Mouse (Mus musculus): ENCODE measurements at regions not wholly inside any gene's neighbourhood (a gene's known extent, or its start where the extent isn't known, plus 50 kb on each side); places are given as distances from the start of the nearest gene placed in this dataset.

DNA sequence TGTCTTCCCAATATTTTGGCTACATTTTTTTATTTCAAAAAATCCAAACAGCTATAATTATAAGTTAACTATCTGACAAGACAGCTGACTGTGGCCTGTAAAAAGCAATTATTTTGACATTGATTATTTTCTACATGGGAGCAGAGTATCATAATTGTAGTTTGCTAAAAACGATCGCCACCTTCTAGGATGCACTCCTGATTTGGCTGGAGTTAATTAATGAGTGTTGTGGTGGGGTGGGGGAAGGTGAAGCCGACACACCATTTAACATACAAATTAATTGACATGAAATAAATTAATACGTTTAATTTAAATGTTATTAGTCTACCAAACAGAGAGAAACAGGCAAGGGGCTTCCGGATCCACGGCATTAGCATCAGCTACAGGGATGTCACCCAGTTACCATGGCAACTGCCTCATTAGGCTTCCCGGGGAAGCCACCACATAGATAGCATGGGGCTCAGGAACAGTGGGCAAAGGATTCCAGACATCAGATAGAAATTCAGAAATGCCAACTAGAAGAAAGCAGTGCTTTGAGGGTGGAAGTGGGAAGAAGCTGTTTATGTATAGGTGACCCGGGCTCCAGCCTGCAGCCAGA is 255.9 kb downstream of the Prdm2 start:
- DNase-seq (ENCODE audit: low read depth), result no peak

DNA sequence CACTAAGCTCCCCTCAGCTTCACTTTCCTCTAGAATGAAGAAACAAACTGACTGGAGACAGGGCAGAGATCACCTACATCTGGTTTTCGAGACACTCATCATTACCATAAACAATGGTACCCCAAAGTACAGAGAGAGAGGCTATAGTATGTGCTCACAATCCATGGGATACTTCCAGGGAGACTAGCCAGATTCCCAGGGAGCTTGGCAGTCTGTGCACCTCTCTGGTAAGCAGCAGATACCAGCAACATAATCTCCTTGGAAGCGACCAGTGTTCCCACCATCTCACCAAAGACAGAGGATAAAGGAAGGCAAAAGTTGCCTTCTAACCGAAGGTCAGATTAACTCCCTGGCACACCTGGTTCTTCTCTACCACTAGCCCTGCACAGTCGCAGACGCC is 256.4 kb downstream of the Prdm2 start:
- no peak for DNase-seq (ENCODE audit: low read depth)

DNA sequence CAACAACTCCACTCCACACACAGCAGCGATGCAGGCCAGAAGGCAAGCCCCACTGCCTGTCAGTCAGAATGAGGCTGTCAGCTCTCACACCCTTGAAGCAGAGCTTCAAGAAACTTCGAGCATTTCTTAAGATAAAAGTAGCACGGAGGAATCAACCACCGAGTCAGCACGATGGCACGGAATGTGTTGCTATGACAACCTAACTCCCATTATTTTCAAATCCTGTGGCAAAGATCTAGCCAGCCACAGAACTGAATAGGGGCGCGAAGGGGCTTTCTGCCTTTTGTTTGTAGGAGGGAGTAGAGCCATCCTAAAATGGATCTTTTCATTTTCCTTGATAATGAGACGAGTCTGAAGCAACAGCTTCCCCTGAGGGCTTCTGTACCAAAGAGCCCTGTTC is 259.1 kb downstream of the Prdm2 start:
- no peak for DNase-seq (ENCODE audit: low read depth)

DNA sequence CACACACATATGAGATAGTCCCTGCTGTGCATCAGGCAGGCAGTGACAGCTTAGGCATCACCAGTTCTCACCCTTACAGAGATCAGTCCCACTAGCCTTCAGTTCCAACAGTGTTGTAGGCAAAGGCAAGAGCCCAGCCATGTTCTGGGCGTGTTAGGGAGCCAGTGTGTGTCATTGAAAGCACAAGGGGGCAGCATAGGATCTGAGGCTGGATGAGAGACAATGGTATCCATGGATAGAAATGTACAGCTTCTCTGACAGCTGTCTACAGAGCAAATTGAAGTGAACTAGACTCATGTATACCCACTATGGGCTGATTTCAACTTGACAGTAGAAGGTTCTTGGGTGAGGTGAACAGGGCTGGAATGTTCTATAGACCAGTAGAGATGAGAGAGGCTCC is 259.9 kb downstream of the Prdm2 start:
- no peak for DNase-seq (ENCODE audit: low read depth)

DNA sequence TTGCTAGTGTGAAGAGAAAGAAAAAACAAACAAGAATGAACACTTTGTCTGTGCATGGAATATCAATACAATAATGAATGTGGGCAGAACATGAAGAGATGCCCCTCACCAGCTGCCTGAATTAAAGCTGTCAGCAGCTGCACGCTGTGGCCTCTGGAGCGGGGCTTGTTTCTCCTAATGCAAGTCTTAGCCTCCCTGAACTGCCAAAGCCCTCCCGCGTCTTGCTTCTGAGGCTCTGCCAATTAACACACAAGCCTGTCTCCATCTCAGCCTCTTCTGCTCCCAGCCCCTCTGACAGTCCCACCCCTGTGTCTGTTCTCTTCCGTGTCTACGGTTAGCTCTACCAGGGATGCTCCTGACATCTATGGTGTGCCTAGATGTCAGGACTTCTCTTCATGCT is 265.1 kb downstream of the Prdm2 start:
- no peak for DNase-seq (ENCODE audit: low read depth)

DNA sequence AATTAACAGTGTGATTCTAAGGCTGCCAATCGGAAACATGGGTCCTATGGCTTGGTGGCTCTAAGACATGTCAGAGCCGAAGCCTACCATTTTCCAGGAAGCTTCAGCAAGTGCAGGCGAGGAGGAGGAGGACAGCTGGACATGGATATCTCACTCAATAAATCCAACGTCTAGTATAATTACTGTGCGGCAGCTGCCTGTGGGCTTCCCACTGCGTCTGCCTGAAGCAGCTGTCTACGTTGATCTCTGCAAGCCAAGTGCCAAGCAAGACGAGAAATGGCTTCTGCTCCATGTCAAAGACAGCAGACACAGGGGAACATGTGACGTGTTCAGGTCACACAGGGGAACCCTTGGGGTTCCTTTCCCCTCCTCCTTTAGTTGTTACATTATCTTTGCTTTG is 279.2 kb downstream of the Prdm2 start:
- DNase-seq (ENCODE audit: low read depth), result no peak

DNA sequence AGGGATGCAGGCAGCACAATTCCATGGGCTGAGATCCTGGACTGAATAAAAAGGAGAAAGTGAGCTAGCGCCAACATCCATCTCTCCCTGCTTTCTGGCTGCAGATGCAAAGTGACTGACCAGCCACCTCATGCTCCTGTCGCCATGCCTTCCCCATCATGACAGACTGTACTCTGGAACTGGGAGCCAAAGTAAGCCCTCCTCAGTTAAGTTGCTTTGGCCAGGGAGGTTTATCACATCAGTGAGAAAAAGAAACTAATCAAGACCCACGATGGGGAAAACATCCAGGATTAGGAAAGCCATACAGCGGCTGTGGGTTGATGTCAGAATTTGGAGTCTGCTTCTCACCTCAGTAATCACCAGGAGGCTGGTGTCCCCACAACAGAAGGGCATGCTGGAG is 283.6 kb downstream of the Prdm2 start:
- DNase-seq (ENCODE audit: low read depth), result no peak

DNA sequence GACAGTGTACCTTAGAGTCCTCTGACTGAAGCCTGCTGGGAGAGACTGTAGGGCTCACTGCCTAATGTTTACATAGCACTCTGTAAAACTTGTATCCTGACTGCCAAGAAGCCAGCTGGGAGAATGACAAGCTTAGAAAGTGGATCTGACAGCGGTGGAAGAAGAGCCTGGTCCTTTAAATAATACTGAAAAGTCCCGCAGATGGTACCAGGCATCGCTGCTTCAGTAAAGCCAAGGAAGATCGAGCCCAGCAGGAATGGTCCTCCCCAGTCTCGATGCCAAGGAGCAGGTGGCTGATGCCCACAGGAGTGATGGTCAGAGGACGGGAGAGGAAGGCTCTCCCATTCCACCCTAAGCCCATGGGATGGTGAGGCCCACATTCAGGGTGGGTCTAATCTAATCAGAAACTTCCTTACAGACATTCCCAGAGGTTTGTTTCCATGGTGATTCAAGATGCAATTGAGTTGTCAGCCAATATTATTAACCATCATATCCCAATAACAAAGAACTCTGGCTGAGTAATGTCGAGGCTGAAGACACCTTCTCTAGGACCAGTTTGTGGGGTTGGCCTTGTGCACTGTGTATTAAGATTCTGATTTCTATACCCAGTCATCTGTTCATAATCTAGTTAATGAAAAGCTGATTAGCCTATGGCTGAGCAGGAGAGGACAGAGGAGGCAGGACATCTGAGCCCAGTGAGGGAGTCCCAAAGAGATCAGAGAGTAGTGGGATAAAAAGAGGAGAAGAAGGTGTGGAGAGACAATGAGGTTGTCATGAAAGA is 285.3 kb downstream of the Prdm2 start:
- DNase-seq (ENCODE audit: low read depth), result no peak

DNA sequence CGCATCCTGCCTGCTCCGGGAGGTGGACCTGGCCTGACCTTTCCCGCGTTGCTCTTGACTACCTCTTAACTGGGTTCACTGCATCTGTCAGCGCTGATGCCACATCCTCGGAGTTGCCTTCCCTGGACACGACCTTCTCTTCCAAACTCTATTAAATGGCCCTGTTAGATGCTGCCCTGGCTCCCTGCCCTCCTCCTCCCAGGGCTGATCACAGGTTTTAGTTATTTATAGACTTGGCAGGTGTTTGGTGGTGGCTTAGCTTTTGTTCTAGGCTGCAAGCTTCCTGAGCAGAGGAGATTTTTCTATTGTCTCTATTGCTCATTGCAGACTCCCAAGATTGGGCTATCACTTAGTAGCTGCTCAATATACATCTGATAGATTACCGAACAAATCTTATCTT is 287.7 kb downstream of the Prdm2 start:
- DNase-seq (ENCODE audit: low read depth), result no peak

DNA sequence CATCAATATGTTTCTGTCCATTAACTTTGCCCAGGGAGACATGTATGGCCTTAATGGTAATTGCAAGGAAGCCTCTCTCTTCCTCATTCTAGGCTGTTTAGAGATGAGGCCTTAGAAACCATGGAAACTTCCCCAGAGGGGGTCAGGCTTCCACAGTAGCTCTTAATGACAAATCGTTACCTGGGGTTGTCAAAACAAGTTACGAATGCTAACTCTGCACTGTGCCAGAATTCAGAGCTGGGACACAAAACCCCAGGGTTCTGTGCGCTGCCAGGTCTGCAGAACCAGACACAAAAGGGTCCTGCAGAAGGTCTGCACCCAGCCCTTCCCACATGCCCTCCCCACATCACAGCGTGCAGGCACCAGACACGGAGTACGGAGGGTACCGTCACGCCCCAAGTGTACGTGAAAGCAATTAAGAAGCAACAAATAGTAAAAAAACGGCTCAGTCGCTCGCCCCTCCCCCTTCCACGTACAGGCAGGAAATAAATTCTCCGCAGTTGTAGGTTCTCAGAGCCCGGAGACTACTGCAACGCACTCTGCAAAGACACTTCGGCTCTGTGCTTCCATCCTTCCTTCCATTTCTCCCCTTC is 303.3 kb downstream of the Prdm2 start:
- no peak for DNase-seq (ENCODE audit: low read depth)

DNA sequence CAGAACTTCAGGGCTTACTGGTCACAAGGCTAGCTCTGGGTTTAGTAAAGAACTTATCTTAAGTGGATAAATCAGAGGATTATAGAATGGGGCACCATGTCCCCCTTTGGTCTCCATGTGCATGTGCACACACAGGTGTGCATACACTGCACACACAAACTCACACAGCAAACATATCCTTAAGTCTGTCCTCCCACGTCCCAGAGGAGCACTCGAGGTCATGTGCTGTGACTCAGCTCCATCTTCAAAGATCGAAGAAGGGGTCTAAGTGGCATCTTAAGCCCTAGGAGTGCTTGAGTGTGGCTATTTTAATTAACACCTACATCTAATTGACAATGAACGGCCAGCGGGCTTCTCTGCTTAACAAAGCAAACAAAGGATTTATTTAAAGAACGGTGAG is 304.0 kb downstream of the Prdm2 start:
- DNase-seq (ENCODE audit: low read depth), result no peak

DNA sequence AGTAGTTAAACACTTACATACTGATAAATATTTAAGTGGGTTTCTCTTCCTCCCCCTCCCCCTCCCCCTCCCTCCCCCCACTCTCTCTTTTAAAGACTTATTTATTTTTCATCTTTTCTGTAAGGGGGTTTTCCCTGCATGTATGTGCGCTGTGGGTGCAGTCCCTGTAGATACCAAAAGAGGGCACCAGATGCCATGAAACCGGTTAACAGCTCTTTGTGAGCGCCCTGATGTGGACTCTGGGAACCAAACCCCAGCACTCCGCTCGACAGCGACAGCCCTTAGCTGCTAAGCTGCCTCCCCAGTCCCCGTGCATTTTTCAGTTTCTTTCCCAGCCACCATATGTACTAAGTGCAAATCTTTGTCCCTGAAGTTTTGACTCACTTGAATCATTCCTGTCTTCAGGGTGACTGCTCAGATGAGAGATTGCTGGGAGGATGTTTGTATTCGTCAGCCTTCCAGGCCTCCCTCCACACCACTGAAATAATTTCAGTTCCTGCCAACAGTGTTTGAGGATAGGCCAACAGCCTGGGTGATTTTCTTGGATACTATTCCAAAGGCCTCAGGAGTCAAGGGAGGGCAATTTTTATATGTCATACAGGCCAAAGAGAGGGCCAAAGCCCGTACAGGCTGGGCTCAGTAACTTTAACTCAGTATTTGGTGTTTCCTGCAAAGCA is 309.3 kb downstream of the Prdm2 start:
- DNase-seq (ENCODE audit: low read depth), result no peak

DNA sequence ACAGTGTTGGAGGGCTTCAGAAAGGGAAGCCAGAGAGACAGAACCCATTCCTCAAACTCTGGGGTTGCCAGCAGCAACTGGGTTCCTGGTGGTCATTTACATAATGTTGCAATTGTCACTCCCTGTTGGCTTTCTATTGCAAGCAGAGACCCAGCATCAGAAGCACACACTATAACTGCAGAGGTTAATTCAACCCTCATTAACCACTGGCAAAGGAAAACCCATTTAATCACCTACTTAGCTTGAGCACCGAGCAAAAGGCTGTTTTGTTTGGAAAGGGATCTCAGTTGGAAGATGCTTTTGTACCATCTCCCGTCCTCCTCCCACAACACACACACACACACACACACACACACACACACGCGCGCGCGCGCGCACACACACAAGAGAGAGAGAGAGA is 312.0 kb downstream of the Prdm2 start:
- no peak for DNase-seq (ENCODE audit: low read depth)

DNA sequence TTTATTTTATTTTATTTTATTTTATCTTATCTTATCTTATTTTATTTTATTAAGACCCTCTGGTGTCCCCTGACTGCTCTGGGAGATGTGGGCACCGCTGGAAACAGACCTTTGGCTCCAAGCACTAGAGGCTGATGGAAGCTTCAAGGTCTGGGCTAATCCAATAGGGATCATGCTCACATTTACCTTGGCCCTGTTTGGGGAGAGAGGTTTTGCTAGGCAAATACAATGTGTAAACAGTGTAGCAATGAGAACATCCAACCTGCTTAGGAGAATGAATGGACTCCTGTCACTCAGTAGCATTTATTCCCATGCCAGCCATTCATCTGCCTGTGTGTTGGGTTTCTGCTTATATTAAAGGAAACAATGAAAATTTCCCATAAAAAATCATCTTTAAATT is 313.8 kb downstream of the Prdm2 start:
- no peak for DNase-seq (ENCODE audit: low read depth)

DNA sequence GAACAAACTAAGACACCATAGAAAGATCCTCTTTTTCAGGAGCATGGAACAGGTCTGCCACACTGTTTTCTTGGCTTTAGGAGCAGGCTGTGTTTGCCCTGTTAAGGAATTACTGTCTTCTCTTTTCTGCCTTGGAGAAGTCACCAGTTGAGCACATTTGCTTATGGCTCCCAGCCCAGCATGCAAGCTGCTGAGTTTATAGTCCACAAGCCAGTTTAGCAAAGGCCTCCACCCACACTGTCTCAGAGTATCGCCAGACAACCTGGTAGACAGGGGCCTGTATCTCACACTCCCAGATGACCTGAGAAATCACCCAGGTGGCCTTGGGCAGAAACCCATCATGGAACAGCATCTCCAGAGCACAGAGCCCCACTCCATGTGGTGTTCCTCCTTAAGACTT is 322.1 kb downstream of the Prdm2 start:
- no peak for DNase-seq (ENCODE audit: low read depth)

DNA sequence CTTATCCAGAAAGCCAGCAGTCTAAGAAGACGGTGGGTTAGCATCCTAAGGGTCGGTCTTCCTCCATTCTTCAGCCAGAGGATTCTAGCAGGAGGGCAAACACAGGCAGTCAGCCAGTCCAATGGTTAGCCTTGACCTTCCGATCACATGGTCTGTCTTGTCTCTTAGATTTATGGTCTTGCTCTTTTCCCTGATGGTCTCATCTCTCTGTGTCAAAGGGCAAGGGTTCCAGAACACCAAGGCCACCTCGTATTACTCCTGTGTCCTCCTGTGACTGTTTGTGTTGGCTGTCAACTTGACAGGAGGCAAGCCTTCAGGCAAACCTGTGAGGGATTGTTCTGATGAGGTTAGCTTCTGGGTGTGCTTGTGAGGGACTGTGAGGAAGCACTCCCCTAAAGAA is 323.9 kb downstream of the Prdm2 start:
- DNase-seq (ENCODE audit: low read depth), result no peak

DNA sequence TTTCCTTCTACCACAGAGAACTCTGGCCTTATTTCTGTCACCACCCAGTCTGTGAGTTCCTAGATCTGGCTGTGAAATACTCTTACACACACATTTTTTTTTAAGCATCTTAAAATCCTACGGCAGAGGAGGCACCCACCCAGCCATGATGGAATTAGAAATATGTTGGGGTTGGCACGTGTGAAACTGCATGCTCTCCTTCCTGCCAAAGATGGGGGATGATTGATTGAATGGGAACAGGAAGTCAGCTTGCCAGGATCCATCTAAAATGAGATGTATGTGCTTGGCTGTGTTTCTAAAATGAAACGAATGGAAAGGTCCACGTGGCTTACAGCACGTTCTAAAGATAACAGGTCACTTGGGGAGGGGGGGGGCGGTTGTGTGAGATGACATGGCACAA is 324.9 kb downstream of the Prdm2 start:
- DNase-seq (ENCODE audit: low read depth), result no peak

DNA sequence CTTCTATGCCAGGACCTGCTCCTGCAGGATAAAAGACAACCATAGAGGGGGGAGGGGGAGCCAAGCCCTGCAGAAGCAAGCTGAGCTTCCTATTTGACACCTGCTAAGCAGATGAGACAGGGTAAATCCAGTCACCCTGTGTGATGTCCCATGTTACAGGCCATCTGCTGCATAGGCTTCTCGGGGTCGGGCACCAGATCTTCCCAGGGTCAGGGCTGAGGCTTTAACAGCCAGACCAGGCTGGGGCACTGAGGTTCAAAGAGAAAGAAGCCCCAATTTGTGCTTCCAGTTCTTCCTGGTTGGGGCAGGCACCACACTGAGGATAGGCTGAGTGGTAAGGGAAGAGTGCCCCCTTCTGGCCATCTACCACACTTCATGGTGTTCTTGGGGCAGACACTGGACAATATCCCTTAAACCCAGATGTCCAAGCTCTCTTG is 332.5 kb downstream of the Prdm2 start:
- DNase-seq (ENCODE audit: low read depth), result no peak

DNA sequence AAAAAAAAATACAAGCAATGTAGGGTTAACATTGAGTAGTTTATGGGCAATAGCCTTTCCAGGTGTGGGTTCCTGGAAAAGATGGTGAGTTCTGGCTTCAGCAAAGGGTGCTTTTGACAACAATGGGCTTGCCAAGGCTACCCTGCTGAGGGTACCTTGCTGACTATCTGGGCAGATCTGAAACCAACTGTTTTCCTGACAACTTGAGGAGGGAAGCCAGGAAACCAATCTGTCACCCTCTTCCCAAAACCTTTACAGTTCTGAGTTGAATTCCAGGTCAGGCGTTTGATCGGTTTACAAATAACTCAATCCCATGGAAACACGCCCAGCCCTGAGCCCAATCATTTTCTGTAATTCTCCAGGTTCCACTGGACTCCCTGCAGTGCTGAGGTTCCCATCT is 336.6 kb downstream of the Prdm2 start:
- DNase-seq (ENCODE audit: low read depth), result no peak

DNA sequence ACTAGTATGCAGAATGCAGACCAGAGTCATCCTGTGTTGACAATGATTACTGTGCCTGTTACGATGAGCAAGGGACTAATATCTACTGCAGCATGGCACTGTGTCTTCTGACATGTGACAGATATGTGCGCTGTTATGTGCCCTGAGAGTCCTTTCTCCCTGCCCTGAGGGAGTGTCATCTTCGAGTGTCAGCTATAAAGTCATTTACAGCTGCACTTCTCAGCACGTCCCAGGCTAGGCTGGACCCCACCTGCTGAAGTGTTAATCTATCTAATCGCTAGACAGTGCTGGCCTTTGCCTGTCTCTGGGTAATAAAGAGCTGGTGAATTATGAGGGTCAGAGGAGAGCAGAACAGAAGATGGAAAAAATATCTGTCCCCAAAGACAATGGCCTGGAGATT is 337.7 kb downstream of the Prdm2 start:
- no peak for DNase-seq (ENCODE audit: low read depth)

DNA sequence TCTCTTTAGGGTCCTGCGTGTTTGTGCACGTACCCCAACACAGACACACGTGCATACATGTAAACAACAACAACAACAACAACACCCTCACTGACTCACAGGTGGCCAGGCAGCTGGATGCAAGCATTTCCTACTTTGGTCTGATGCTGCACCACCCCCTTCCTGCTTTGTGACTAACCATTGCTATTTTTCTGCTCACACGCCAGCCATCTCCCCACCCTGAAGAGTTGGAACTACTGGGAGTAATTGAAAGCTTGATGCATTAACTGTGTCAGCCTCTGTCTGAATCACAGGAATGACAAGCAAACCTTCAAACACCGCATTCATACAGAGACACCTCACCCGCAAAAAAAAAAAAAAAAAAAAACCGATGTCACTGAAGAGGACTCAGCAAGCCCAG is 346.5 kb downstream of the Prdm2 start:
- no peak for DNase-seq (ENCODE audit: low read depth)

DNA sequence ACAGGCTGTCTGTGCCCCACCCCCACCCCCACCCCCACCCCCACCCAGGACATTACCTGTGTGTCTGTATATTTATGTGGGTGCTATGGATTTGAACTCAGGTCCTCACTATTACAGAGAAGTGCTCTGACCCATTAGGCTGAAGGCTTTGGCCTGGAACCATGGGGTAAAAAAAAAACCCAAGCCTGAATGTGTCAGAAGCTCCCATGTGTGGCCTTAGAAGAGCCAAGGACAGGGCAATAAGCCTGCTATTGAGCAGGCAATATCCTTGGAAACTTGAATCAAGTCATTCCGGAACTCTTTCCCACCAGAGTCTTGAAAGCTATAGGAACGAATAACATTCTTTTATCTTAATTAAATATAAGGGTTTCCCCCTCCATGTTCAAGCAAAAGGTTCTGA is 347.2 kb downstream of the Prdm2 start:
- DNase-seq (ENCODE audit: low read depth), result no peak

DNA sequence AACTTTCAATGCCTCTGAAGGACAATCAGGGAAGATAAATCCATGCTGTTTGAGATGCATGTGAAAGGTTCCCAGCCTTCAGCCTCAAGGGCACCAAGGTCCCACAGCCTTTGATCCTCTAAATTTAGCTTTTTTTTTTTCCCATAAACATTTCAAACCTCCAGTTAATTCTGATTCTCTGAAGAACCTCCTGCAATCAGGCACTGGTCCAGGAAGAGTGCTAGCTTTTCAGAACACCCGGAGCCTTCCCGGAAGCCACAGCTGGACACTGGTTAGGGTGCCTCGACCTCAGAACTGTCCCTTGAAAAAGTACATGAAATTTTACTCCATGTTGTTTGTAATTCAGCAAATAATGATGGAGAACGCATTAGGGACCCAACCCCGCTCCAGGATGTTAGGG is 348.9 kb downstream of the Prdm2 start:
- no peak for DNase-seq (ENCODE audit: low read depth)
